Mouse (Mus musculus) liver, embryonic 15.5 days (tissue): Measurements from ENCODE around the gene Zfp593. TPM values are rescaled to one million over a fixed set of nuclear protein-coding genes. Genes with fewer than 3 reads are reported as not detected.
A peak's percentile ranks its signal among the peaks of the same experiment; 100 is the strongest.

Experiments used
- ATAC-seq: fragments of 200-750 bp; cut with Nextera tagmentation; 2 replicates; pipeline ENCODE4 v1.8.0; 2017; ENCODE audit warnings: moderate number of reproducible peaks, mild to moderate bottlenecking, moderate library complexity; ENCODE audit not compliant: insufficient read depth
- H3K27ac ChIP-seq: fragments of 300-500 bp; sonication (generic); replicated peaks from 2 replicates; pipeline ENCODE4 v1.5.1; 2015; ENCODE audit warnings: mild to moderate bottlenecking, inconsistent platforms
- H3K27me3 ChIP-seq: fragments of 300-500 bp; sonication (generic); 2 replicates; pipeline ENCODE4 v1.6.1; 2015; ENCODE audit warnings: mild to moderate bottlenecking, inconsistent platforms
- H3K36me3 ChIP-seq: fragments of 300-500 bp; sonication (generic); replicated peaks from 2 replicates; pipeline ENCODE4 v1.6.1; 2015; ENCODE audit warnings: moderate library complexity, mild to moderate bottlenecking, inconsistent platforms
- H3K4me1 ChIP-seq: fragments of 300-500 bp; sonication (generic); replicated peaks from 2 replicates; pipeline ENCODE4 v1.6.1; 2015; ENCODE audit warnings: inconsistent platforms
- H3K4me2 ChIP-seq: fragments of 300-500 bp; sonication (generic); 2 replicates; pipeline ENCODE4 v1.6.1; 2015; ENCODE audit warnings: moderate library complexity, mild to moderate bottlenecking, inconsistent platforms
- H3K4me3 ChIP-seq: fragments of 300-500 bp; sonication (generic); replicated peaks from 2 replicates; pipeline ENCODE4 v1.5.1; 2015; ENCODE audit warnings: mild to moderate bottlenecking, inconsistent platforms
- H3K9ac ChIP-seq: fragments of 300-500 bp; sonication (generic); 2 replicates; pipeline ENCODE4 v1.6.1; 2015; ENCODE audit warnings: moderate library complexity, mild to moderate bottlenecking, inconsistent platforms
- H3K9me3 ChIP-seq: fragments of 300-500 bp; sonication (generic); replicated peaks from 2 replicates; pipeline ENCODE4 v1.6.1; 2016; ENCODE audit warnings: inconsistent platforms
- WGBS: fragments of 180-500 bp; shearing (Covaris S2); methylation state at CpG from one replicate; pipeline ENCODE4 v1.1.7; 2015; ENCODE audit warnings: mixed read lengths; ENCODE audit not compliant: insufficient replicate concordance; 5-methylcytosine and 5-hydroxymethylcytosine counted together
- polyA plus RNA-seq: library from polyadenylated mRNA; unstranded; fragments of >200 nt; fragmentation: Nextera tagmentation; extraction: Ambion mirVana; gene quantifications from 2 replicates; pipeline ENCODE4 v1.2.1, GENCODE M21; 2015

Gene Zfp593
- polyA plus RNA-seq, 1 experiment from 2014 or later: 5.4 TPM

DNA sequence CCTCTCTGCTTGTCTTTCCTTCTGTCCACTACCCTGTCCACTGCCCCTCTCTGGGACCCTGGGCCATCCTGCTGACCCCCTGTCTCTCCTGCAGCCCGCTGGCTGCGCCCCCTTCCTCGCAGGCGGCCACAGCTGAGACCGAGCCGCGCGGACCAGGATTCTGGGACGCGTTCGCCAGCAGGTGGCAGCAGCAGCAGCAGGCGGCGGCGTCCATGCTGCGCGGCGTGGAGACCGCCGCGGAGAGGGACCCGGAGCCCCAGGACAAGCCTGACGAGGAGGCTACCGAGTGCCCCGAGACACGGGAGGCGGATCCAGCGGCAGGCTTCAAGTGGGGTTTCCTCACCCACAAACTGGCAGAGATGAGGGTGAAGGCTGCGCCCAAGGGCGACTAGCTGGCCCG lies 4.3 kb upstream of the Zfp593 start:
- WGBS: 2% methylated on average over 30 of the region's 30 CpGs
- Histone ChIP-seq H3K9me3 (no peaks in the 10 kb centered on the region), H3K36me3 (no peaks in the 10 kb centered on the region), H3K4me2 (peak overlapping the region; percentile 61), H3K27me3 (peaks cover 92% of the 10 kb centered on the region), H3K9ac (no peak overlapping the region), H3K4me1 (peaks cover 57% of the 10 kb centered on the region), H3K27ac (no peak overlapping the region), H3K4me3 (peak overlapping the region; percentile 33)
- ATAC-seq: no peak

DNA sequence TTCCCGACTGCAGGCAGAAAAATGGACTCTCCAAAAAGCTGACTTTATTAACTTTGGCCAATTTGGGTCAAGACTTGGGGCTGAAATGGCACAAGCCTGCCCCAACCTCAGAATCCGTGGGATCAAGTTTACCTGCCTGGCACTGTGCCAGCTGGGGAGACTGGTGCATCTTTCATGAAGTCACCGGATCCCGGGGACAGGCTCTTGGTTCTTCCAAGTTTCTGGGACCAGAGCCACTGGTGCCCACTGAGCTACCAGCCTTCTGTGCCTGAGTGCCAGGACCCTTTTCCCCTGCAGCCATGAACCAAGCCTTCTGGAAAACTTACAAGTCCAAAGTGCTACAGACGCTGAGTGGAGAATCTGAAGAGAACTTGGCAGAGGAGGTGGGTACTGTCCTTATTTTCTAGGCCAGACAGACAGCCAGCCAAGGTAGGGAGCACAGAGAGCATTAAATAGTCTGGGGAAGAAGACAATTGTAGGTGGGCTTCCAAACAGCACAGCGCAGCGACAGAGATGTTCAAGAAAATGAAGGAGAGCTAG lies 1.4 kb upstream of the Zfp593 start, which contains the start of gene Gm30191:
TSS of gene Gm30191 (plus strand) at position 217 of the 540 bp plus-strand sequence.
- peak within 1 kb of the TSS; percentile 79 for H3K4me3 ChIP-seq
- WGBS: 62% methylated on average over 7 of the region's 7 CpGs

DNA sequence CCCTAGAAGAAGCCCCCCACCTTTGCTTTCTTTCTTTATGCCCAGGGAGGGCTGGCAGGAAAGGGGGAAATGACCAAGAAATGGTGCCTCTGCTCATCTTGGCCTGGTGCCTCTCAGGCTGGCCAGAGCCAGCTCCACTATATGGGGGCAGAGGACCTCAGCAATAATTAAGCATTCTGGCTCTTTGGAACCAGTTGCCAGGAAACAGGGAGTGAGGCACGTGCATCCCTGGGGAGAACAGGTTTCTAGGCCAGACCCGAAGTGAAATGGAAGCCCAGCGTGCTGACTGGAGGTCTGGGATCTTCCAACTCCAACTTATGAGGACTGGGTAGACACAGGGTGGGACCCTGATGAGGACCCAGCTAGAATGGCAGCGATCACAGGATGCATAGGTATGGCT lies 864 bp upstream of the Zfp593 start:
- no peaks in the 10 kb centered on the region for H3K9me3 ChIP-seq
- no peak overlapping the region for H3K4me2 ChIP-seq
- no peaks in the 10 kb centered on the region for H3K36me3 ChIP-seq
- no peak overlapping the region for H3K9ac ChIP-seq
- H3K27me3 ChIP-seq: peaks cover 58% of the 10 kb centered on the region
- 51% methylated on average over 4 of the region's 4 CpGs for WGBS
- no peak overlapping the region for H3K27ac ChIP-seq
- no peak overlapping the region for H3K4me3 ChIP-seq
- H3K4me1 ChIP-seq: peaks cover 40% of the 10 kb centered on the region
- no peak for ATAC-seq

More for the DNA sequence above, 1.4 kb upstream of the Zfp593 start, which contains the start of gene Gm30191:
- Histone ChIP-seq H3K36me3 (no peaks in the 10 kb centered on the region), H3K4me2 (peak within 1 kb of the TSS; percentile 98), H3K4me1 (peaks cover 45% of the 10 kb centered on the region), H3K27me3 (peaks cover 63% of the 10 kb centered on the region), H3K9me3 (no peaks in the 10 kb centered on the region), H3K9ac (0 out of 2 replicates have a peak within 1 kb of the TSS, but pooled peaks have one; percentile 71), H3K27ac (no peak within 1 kb of the TSS)
- ATAC-seq: no peak

DNA sequence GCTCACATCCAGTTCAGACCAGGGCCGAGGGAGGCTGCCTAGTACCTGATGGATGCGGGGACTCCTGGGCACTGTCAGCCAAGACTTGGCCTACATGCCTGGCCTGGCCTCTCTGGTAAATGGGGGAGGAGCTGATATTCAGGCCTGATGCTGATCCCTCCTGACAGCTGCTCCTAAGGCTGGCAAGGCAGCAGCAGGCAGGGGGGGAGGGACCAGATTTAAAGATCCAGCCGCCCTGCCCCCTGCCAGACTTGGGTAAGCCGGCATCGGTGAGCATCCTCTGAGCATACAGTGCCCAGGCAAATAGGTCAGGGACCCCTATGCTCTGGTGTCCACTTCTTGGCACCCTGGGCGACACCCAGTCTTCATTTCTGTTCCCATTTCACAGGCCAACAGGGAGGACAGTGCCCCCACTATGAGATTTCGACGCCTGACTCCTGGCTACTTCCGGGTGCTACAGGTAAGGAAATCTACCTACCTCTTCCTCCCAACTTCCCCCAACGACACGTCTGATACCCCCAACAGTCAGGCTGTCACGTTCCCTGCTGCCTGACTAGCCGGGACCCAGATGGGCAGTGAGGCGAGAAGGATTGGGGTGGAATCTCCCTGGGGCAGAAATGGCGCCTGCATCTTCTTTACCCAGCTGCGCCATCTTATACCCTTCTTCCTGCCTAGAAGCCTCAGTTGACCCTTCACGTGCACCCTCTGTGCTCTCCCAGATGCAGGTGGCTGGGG lies 1.7 kb downstream of the Zfp593 start, which contains the start of gene E130218I03Rik:
TSS of gene E130218I03Rik (plus strand) at position 147 of the 735 bp plus-strand sequence.
- peak within 1 kb of the TSS; percentile 71; the same call in 1 of the 2 replicates for H3K9ac ChIP-seq
- H3K27ac ChIP-seq: no peak within 1 kb of the TSS
- peaks cover 36% of the 10 kb centered on the region for H3K27me3 ChIP-seq
- H3K9me3 ChIP-seq: no peaks in the 10 kb centered on the region
- H3K4me1 ChIP-seq: peaks cover 24% of the 10 kb centered on the region
- H3K4me2 ChIP-seq: peak within 1 kb of the TSS; percentile 98
- ATAC-seq: no peak
- H3K36me3 ChIP-seq: no peaks in the 10 kb centered on the region
- peak within 1 kb of the TSS; percentile 79 for H3K4me3 ChIP-seq
- 86% methylated on average over 17 of the region's 17 CpGs for WGBS

DNA sequence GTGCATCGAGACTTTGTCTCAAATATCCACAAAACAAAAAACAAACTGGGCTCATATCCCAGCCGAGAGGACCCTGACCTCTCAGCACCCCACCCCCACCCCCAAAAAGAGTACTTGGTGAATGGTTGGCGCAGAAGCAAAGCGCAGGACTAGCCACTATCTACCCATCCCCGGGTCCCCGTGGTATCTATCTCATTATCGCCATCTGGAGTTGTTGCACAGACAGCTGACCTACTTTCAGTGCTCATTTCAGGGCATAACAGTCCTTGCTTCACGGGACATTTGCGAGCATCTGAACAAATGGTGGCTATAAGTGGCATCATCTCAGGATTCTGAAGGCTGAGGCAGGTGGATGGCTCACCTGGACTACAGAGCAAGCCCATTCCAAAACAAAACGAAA lies 6.7 kb downstream of the Zfp593 start:
- WGBS: 6% methylated on average over 10 of the region's 10 CpGs
- no peak for ATAC-seq
- H3K27ac ChIP-seq: no peak overlapping the region

DNA sequence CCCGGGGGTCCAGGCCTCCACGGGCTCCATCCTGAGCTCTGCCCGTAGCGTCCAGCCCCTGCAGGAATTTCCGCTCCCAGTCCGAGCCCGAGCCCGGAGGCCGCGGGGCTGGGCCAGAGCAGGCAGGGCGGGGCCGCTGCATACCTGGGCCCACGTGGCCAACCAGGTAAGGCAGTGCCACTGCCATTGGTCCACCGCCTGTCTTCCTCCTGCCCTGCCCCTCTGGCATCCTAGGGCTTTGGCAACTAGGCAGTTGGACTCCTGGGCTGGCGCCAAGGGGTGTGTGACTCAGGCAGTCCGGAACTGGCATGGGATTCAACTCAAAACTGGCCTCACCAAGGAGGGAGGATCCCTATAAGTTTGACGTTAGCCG lies 7.1 kb downstream of the Zfp593 start, which contains the start of gene Cnksr1:
TSS of gene Cnksr1 (minus strand) at position 121 of the 373 bp plus-strand sequence.
- Histone ChIP-seq H3K27me3 (peaks cover 53% of the 10 kb centered on the region), H3K9me3 (no peaks in the 10 kb centered on the region), H3K36me3 (no peaks in the 10 kb centered on the region), H3K9ac (no peak within 1 kb of the TSS), H3K4me1 (peaks cover 13% of the 10 kb centered on the region), H3K4me3 (no peak within 1 kb of the TSS), H3K27ac (no peak within 1 kb of the TSS), H3K4me2 (peak within 1 kb of the TSS; percentile 46)
- no peak for ATAC-seq
- 12% methylated on average over 18 of the region's 18 CpGs for WGBS

More for the DNA sequence above, 6.7 kb downstream of the Zfp593 start:
- Histone ChIP-seq H3K36me3 (no peaks in the 10 kb centered on the region), H3K9me3 (no peaks in the 10 kb centered on the region), H3K9ac (no peak overlapping the region), H3K4me2 (peak overlapping the region; percentile 46), H3K4me1 (peaks cover 13% of the 10 kb centered on the region), H3K4me3 (no peak overlapping the region), H3K27me3 (peaks cover 49% of the 10 kb centered on the region)

DNA sequence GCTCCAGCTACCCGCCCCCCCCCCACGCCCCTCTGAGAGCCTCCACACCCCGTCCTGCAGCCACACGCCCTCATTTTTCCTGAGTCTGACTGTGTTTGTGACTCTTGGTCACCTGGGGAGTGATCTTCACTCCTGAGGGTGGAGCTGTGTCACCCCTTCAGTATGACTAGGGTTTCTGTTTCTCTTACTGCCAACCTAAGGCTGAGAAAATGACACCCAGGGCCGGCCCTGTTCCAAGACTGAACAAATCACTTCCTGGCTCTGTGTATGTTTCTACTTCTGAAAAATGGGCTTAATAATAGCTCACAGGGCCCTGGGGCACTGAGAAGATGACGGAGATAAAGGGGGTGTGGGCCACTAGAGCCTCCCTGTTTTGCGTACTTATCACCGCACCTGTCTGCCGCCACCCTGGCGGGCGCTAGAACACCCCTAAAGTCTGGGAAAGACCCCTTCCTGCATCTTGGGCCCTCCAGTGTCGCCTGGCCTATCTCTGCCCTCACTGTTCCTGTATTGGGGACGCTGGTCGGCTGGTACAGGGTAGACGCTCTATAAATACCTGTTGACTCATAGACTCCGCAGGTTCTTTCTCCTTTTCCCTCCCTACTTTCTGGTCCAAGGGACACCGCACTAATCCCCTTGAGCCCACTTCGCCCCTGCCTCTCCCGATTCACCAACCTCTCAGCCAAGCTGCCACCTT lies 7.7 kb downstream of the Zfp593 start:
- H3K9me3 ChIP-seq: no peaks in the 10 kb centered on the region
- H3K36me3 ChIP-seq: no peaks in the 10 kb centered on the region
- H3K4me1 ChIP-seq: peaks cover 13% of the 10 kb centered on the region
- H3K27me3 ChIP-seq: peaks cover 57% of the 10 kb centered on the region
- no peak overlapping the region for H3K27ac ChIP-seq
- no peak for ATAC-seq
- 24% methylated on average over 19 of the region's 19 CpGs for WGBS
- H3K4me3 ChIP-seq: no peak overlapping the region
- H3K4me2 ChIP-seq: peak overlapping the region; percentile 46
- H3K9ac ChIP-seq: no peak overlapping the region

DNA sequence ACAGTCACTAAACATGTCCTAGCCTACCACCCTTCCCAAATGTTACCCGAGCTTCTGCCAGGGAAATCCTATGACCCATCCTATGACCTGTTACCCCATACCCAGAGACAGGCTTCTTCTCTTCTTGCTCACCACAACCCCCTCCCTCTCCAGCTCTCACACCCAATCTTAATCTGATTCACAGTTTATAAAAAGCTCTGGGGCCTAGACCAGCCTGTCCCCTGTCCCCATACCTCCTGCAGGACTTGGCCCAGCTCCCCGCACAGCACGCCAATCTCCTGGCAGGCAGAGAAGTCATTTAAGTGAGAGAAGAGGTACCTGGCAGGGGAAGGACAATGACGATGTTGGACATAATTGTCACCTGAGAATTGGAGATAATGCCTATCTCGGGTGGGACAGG lies 10.5 kb downstream of the Zfp593 start:
- Histone ChIP-seq H3K36me3 (no peaks in the 10 kb centered on the region), H3K4me2 (no peak overlapping the region), H3K4me3 (no peak overlapping the region), H3K27ac (no peak overlapping the region), H3K9ac (no peak overlapping the region), H3K4me1 (peaks cover 13% of the 10 kb centered on the region), H3K9me3 (no peaks in the 10 kb centered on the region), H3K27me3 (peaks cover 65% of the 10 kb centered on the region)
- WGBS: 49% methylated on average over 5 of the region's 5 CpGs
- ATAC-seq: no peak

DNA sequence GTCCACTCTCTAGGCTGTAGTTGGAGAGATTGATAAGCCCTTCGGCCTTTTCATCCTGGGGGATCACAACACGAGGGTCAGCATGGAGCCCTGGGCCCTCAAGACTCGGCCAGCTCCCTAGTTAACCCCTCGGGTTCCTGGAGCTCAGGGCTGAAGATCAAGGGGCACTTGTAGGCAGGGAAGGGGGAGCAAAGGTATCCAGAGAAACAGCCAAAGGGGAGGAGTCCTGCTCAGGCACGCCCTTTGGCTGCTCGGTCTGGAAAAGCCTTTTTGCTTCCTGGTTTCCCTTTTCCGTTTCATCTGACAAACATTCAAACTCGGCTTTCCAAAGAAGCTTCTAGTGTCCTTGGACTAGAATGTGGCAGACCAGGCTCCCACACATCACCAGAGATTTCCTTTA lies 15.0 kb downstream of the Zfp593 start:
- H3K9me3 ChIP-seq: no peaks in the 10 kb centered on the region
- H3K27ac ChIP-seq: no peak overlapping the region
- no peak overlapping the region for H3K9ac ChIP-seq
- WGBS: 33% methylated on average over 8 of the region's 8 CpGs
- H3K27me3 ChIP-seq: peaks cover 36% of the 10 kb centered on the region
- ATAC-seq: no peak
- no peaks in the 10 kb centered on the region for H3K36me3 ChIP-seq
- no peaks in the 10 kb centered on the region for H3K4me1 ChIP-seq
- no peak overlapping the region for H3K4me3 ChIP-seq
- no peak overlapping the region for H3K4me2 ChIP-seq

DNA sequence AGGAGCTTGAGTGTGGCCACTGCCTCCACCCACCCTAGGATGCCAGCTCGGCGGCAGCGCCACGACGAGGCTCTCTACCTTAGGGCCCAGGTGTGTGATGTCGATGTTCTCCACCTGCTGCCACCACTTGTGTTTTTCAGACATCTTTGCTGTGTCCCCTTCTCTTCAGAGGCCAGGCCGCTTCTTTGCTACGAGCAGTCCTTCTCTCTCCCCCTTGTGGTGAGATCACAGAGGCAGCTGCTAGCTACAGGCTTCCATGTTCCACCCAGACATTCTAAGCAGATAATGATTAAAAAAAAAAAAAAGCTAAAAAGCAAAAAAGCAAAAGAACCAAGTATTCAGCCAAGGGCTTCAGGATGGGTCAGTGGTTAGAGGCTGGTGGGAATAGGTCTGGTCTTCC lies 18.2 kb downstream of the Zfp593 start, which contains the start of gene Catsper4:
TSS of gene Catsper4 (minus strand) at position 190 of the 400 bp plus-strand sequence.
- Histone ChIP-seq H3K27me3 (peaks cover 10% of the 10 kb centered on the region), H3K4me3 (no peak within 1 kb of the TSS), H3K36me3 (no peaks in the 10 kb centered on the region), H3K27ac (no peak within 1 kb of the TSS), H3K4me2 (no peak within 1 kb of the TSS), H3K9me3 (no peaks in the 10 kb centered on the region), H3K4me1 (peaks cover 5% of the 10 kb centered on the region), H3K9ac (no peak within 1 kb of the TSS)
- ATAC-seq: no peak
- 72% methylated on average over 8 of the region's 8 CpGs for WGBS
